Mouse (Mus musculus): Measurements from ENCODE around the gene Kcnh1.

- TF ChIP-seq CTCF (IDR thresholded peaks at IDR 0.05; ENCODE audit: low read depth) (no peak), EP300 (IDR thresholded peaks at IDR 0.05; ENCODE audit: low read depth) (no peak)
Observed at GRCm38 (mm10) chr1:192442772-192443445, 252.3 kb downstream of the Kcnh1 start.

Measured in liver, embryonic 14.5 days (tissue).